Mouse (Mus musculus) midbrain, embryonic 13.5 days (tissue): Measurements from ENCODE around the gene Npnt. TPM values are rescaled to one million over a fixed set of nuclear protein-coding genes. Genes with fewer than 3 reads are reported as not detected.

Experiments
- ATAC-seq: fragments of 200-750 bp; cut with Nextera tagmentation; 2 replicates; pipeline ENCODE4 v1.8.0; 2017; ENCODE audit warnings: mild to moderate bottlenecking, moderate TSS enrichment, moderate library complexity
- H3K27ac ChIP-seq: fragments of 300-500 bp; sonication (generic); 2 replicates; pipeline ENCODE4 v1.5.1; 2015; ENCODE audit warnings: inconsistent platforms, mild to moderate bottlenecking, moderate library complexity
- H3K27me3 ChIP-seq: fragments of 300-500 bp; sonication (generic); 2 replicates; pipeline ENCODE4 v1.6.1; 2015; ENCODE audit warnings: mild to moderate bottlenecking, inconsistent platforms
- H3K36me3 ChIP-seq: fragments of 300-500 bp; sonication (generic); 2 replicates; pipeline ENCODE4 v1.6.1; 2015; ENCODE audit warnings: mild to moderate bottlenecking, inconsistent platforms
- H3K4me1 ChIP-seq: fragments of 300-500 bp; sonication (generic); replicated peaks from 2 replicates; pipeline ENCODE4 v1.6.1; 2015; ENCODE audit warnings: inconsistent platforms
- H3K4me2 ChIP-seq: fragments of 300-500 bp; sonication (generic); replicated peaks from 2 replicates; pipeline ENCODE4 v1.6.1; 2015; ENCODE audit warnings: moderate library complexity, mild to moderate bottlenecking, inconsistent platforms
- H3K4me3 ChIP-seq: fragments of 300-500 bp; sonication (generic); replicated peaks from 2 replicates; pipeline ENCODE4 v1.5.1; 2015; ENCODE audit warnings: mild to moderate bottlenecking, inconsistent platforms
- H3K9ac ChIP-seq: fragments of 300-500 bp; sonication (generic); replicated peaks from 2 replicates; pipeline ENCODE4 v1.6.1; 2015; ENCODE audit warnings: mild to moderate bottlenecking, inconsistent platforms
- H3K9me3 ChIP-seq: fragments of 300-500 bp; sonication (generic); 2 replicates; pipeline ENCODE4 v1.6.1; 2016; ENCODE audit warnings: mild to moderate bottlenecking, inconsistent platforms
- WGBS: fragments of 180-500 bp; shearing (Covaris S2); methylation state at CpG from one replicate; pipeline ENCODE4 v1.1.7; 2015; 5-methylcytosine and 5-hydroxymethylcytosine counted together
- polyA plus RNA-seq: library from polyadenylated mRNA; unstranded; fragments of >200 nt; fragmentation: Nextera tagmentation; extraction: Ambion mirVana; gene quantifications from 2 replicates; pipeline ENCODE4 v1.2.1, GENCODE M21; 2015

Npnt gene
- polyA plus RNA-seq = 16.5 and 17.5 TPM in 2 replicates

GRCm38 (mm10) chr3:132949791-132950528 is at the start of gene Npnt:
Npnt (minus strand) TSS chr3:132950291.
- ATAC-seq = peak; percentile 87
- H3K9me3 ChIP-seq = no peaks in the 10 kb centered on the region
- no peak within 1 kb of the TSS for H3K27ac ChIP-seq
- H3K4me1 ChIP-seq = peaks cover 18% of the 10 kb centered on the region
- peaks cover 36% of the 10 kb centered on the region for H3K27me3 ChIP-seq
- 2% methylated on average over 70 of the region's 82 CpGs for WGBS
- H3K36me3 ChIP-seq = no peaks in the 10 kb centered on the region
- H3K4me3 ChIP-seq = peak within 1 kb of the TSS; percentile 74
- H3K4me2 ChIP-seq = peak within 1 kb of the TSS; percentile 99
- H3K9ac ChIP-seq = peak within 1 kb of the TSS; percentile 71

- H3K27me3 ChIP-seq = no peaks in the 10 kb centered on the region
- H3K4me1 ChIP-seq = no peaks in the 10 kb centered on the region
- H3K4me3 ChIP-seq = no peak overlapping the region
- no peak overlapping the region for H3K4me2 ChIP-seq
- WGBS = 75% methylated on average over 9 of the region's 9 CpGs
- H3K27ac ChIP-seq = no peak overlapping the region
- H3K9ac ChIP-seq = no peak overlapping the region
- peak; percentile 58; the same call in 1 of the 2 replicates for ATAC-seq
- H3K9me3 ChIP-seq = no peaks in the 10 kb centered on the region
- H3K36me3 ChIP-seq = peaks cover 10% of the 10 kb centered on the region; the same call in 1 of the 2 replicates
Observed at GRCm38 (mm10) chr3:132996299-132996698, 46.2 kb upstream of the Npnt start.

GRCm38 (mm10) chr3:132995904-132996267 is 45.8 kb upstream of the Npnt start:
- no peaks in the 10 kb centered on the region for H3K9me3 ChIP-seq
- H3K4me2 ChIP-seq = no peak overlapping the region
- no peak overlapping the region for H3K4me3 ChIP-seq
- H3K9ac ChIP-seq = no peak overlapping the region
- no peak overlapping the region for H3K27ac ChIP-seq
- WGBS = 93% methylated on average over 3 of the region's 3 CpGs
- H3K36me3 ChIP-seq = peaks cover 10% of the 10 kb centered on the region; the same call in 1 of the 2 replicates
- no peaks in the 10 kb centered on the region for H3K4me1 ChIP-seq
- ATAC-seq = no peak
- no peaks in the 10 kb centered on the region for H3K27me3 ChIP-seq

- Histone ChIP-seq H3K4me3 (no peak overlapping the region), H3K27me3 (no peaks in the 10 kb centered on the region), H3K9me3 (no peaks in the 10 kb centered on the region), H3K9ac (no peak overlapping the region), H3K27ac (no peak overlapping the region), H3K36me3 (peaks cover 10% of the 10 kb centered on the region; the same call in 1 of the 2 replicates), H3K4me1 (no peaks in the 10 kb centered on the region), H3K4me2 (no peak overlapping the region)
- no peak for ATAC-seq
- WGBS = 84% methylated on average over 7 of the region's 7 CpGs
Observed at GRCm38 (mm10) chr3:132995172-132995903, 45.2 kb upstream of the Npnt start.

- Histone ChIP-seq H3K27ac (no peak overlapping the region), H3K4me2 (no peak overlapping the region), H3K36me3 (peaks cover 20% of the 10 kb centered on the region), H3K9ac (no peak overlapping the region), H3K27me3 (no peaks in the 10 kb centered on the region), H3K4me3 (no peak overlapping the region), H3K9me3 (no peaks in the 10 kb centered on the region), H3K4me1 (no peaks in the 10 kb centered on the region)
- WGBS = 92% methylated on average over 5 of the region's 5 CpGs
- ATAC-seq = no peak
Observed at GRCm38 (mm10) chr3:132986188-132986587, 36.1 kb upstream of the Npnt start.

GRCm38 (mm10) chr3:132983845-132984485 is 33.9 kb upstream of the Npnt start:
- Histone ChIP-seq H3K4me2 (no peak overlapping the region), H3K4me3 (no peak overlapping the region), H3K27me3 (no peaks in the 10 kb centered on the region), H3K9ac (no peak overlapping the region), H3K4me1 (no peaks in the 10 kb centered on the region), H3K9me3 (no peaks in the 10 kb centered on the region), H3K36me3 (peaks cover 24% of the 10 kb centered on the region), H3K27ac (no peak overlapping the region)
- no peak for ATAC-seq
- WGBS = 77% methylated on average over 4 of the region's 4 CpGs

- WGBS = 92% methylated on average over 2 of the region's 2 CpGs
- Histone ChIP-seq H3K9ac (no peak overlapping the region), H3K27me3 (no peaks in the 10 kb centered on the region), H3K36me3 (peaks cover 19% of the 10 kb centered on the region), H3K27ac (no peak overlapping the region), H3K4me1 (no peaks in the 10 kb centered on the region), H3K4me2 (no peak overlapping the region), H3K9me3 (no peaks in the 10 kb centered on the region), H3K4me3 (no peak overlapping the region)
- ATAC-seq = no peak
Observed at GRCm38 (mm10) chr3:132981968-132982367, 31.9 kb upstream of the Npnt start.

GRCm38 (mm10) chr3:132979781-132980461 is 29.8 kb upstream of the Npnt start:
- H3K4me2 ChIP-seq = no peak overlapping the region
- H3K4me3 ChIP-seq = no peak overlapping the region
- no peaks in the 10 kb centered on the region for H3K4me1 ChIP-seq
- 94% methylated on average over 12 of the region's 12 CpGs for WGBS
- ATAC-seq = no peak
- peaks cover 17% of the 10 kb centered on the region for H3K36me3 ChIP-seq
- no peak overlapping the region for H3K9ac ChIP-seq
- H3K27ac ChIP-seq = no peak overlapping the region
- H3K9me3 ChIP-seq = no peaks in the 10 kb centered on the region
- no peaks in the 10 kb centered on the region for H3K27me3 ChIP-seq

- Histone ChIP-seq H3K4me2 (no peak overlapping the region), H3K4me3 (no peak overlapping the region), H3K9me3 (no peaks in the 10 kb centered on the region), H3K9ac (no peak overlapping the region), H3K4me1 (no peaks in the 10 kb centered on the region), H3K36me3 (no peaks in the 10 kb centered on the region), H3K27ac (no peak overlapping the region), H3K27me3 (no peaks in the 10 kb centered on the region)
- 81% methylated on average over 5 of the region's 5 CpGs for WGBS
- no peak for ATAC-seq
Observed at GRCm38 (mm10) chr3:132966255-132966654, 16.2 kb upstream of the Npnt start.

GRCm38 (mm10) chr3:132964715-132965507 is 14.8 kb upstream of the Npnt start:
- H3K36me3 ChIP-seq = no peaks in the 10 kb centered on the region
- no peak overlapping the region for H3K27ac ChIP-seq
- no peaks in the 10 kb centered on the region for H3K4me1 ChIP-seq
- no peaks in the 10 kb centered on the region for H3K9me3 ChIP-seq
- 74% methylated on average over 9 of the region's 9 CpGs for whole genome bisulfite sequencing
- H3K4me2 ChIP-seq = no peak overlapping the region
- H3K27me3 ChIP-seq = no peaks in the 10 kb centered on the region
- H3K9ac ChIP-seq = no peak overlapping the region
- ATAC-seq = no peak
- H3K4me3 ChIP-seq = no peak overlapping the region

- Histone ChIP-seq H3K4me2 (no peak overlapping the region), H3K4me1 (no peaks in the 10 kb centered on the region), H3K27ac (no peak overlapping the region), H3K27me3 (no peaks in the 10 kb centered on the region), H3K4me3 (no peak overlapping the region), H3K9me3 (no peaks in the 10 kb centered on the region), H3K9ac (no peak overlapping the region), H3K36me3 (no peaks in the 10 kb centered on the region)
- ATAC-seq = no peak
- WGBS = 90% methylated on average over 7 of the region's 7 CpGs
Observed at GRCm38 (mm10) chr3:132962631-132963361, 12.7 kb upstream of the Npnt start.
